Mouse (Mus musculus) embryo, embryonic 9.5 days (tissue): ENCODE measurements around the gene Colec11.

Experiments
- DNase-seq: peaks from one replicate; pipeline ENCODE4 v3.0.0-alpha.2; 2017; ENCODE audit errors: extremely low spot score

Gene Colec11

DNA sequence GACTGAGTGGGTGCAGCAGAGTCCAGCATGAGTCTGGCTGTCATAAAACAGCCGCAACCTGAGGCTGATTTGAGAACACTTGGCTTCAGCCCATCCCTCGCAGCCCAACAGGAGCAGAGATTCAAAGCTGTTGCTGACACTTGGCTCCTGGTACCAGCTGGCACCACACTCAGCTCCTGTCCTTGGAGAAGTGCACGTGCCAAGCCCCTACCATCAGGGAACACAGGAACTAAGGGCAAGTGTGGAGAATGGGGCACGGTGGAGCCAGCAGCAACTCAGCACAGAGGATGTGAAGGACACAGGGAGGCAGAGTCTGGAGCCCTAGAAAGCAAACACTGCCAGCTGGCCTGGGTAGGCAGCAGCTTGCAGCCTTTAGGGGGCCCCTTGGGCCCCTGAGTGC is 20.9 kb downstream of the Colec11 start:
- no peak for DNase-seq

DNA sequence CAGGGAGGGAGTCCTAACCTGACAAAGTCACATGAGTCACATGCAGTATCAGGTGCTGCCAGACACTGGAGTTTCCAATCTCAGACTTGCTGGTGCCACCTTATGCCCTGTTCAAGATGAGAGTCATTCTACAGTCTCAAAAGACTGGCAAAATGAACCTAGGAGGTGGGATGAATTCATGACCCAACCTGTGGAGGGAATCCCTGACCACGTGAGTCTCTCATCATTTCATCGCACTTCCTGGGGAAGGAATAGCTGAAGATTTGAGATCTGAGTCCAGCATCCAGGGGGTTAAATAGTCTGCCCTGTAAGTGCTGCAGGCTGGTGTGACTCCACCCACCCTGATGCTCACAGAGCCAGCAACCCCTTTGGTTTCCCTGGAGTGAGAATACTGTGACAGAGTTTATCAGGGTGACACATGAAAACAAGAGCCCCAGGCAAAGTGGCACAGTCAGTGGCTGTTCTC is 24.6 kb downstream of the Colec11 start:
- DNase-seq: no peak

- no peak for DNase-seq
These were observed 25.1 kb downstream of the Colec11 start for GRCm38 (mm10) chr12:28598110-28598509.

GRCm38 (mm10) chr12:28597699-28598098 is 25.5 kb downstream of the Colec11 start:
- no peak for DNase-seq

DNA sequence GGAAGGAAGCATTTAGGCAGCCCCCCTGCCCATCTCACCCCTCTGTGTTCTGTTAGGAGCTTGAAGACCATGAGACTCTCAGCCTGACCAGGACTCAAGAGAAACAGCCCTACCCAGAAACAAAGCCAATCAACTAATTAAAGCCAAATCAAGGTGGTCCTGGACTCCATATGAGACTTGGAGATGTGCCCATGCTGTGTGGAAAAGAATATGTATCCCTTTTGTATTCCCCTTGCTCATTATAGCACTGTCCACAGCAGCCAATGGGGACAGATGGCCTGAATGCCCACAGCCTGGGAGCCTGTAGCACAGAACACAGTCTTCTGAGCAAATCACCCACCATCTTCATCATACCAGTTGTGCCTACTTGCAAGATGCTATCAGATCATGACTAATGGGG is 26.3 kb downstream of the Colec11 start:
- no peak for DNase-seq

GRCm38 (mm10) chr12:28590428-28590827 is 32.7 kb downstream of the Colec11 start:
- DNase-seq: no peak

DNA sequence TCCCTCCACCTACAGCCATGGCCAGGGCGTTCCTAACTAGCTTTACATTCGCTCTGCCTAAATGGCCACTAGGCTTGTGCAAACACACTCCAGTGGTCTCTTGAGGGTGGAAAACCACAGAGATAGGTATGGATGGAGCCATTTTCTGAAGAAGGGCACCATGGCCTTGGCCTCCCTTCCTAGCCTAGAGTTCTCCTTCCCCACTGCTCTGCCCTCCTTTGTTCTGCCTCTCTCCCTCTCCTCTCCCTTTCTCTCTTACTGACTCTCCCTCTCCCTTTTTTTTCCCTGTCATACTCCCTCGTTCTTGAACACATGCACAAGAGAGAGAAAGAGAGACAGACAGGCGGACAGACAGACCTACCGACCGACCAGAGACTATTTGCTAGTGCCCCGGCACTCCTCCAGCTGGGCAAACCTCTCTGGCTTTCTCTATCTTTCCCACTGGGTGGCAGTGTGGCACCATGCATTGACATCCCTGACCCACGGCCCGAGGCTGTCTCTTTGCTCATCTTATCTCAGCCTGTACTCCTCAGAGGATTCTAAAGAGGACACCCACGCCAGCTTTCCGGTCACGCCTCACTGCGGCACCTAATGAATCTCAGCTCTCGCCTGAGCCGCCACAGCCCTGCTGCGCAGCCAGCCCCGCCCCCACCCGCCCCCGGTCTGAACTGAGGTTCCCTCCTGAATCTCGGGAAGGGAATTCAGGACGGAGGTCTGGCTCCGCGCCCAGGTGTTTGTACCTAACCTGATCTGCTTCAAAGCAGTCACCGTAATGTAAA is 33.9 kb downstream of the Colec11 start:
- peak; percentile 86 for DNase-seq

GRCm38 (mm10) chr12:28587949-28588348 is 35.2 kb downstream of the Colec11 start:
- DNase-seq: no peak

DNA sequence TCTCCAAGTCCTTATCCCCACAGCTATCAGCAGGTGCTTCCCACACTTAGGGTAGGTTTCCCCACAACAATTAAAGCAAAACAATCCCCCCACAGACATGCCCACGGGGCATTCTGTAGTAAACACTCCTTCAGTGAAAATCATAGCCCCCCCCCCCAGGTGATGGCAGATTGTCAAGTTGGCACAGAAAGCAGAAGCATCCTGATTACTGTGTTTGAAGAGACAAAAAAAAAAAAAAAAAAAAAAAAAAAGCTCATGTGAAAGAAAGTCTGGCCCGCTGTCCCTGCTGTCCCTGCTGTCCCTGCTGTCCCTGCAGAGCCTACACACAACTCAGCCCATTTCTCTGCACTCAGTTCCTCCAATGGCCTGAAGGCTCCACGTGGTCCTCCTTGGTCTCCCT is 39.1 kb downstream of the Colec11 start:
- no peak for DNase-seq

DNA sequence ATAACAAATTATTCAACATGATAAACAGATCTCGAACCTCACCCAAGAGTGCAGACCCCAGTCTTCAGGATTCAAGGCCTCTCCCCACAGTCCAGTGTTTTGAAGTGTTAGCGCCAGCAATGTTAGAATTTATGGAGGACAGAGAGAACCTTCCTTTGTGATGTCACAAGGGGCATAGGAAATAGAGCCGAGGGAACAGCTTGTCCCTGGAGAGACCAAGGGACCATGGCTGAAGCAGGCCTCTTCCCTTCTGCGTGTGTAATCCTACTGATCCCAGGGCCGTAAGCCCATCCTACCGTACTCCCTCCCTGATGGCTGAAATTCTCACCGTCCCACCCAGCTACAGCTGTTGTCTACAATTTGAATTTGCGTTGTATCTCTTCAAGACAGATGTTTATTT is 40.8 kb downstream of the Colec11 start, which contains the start of gene Allc:
Gene Allc (minus strand): TSS at position 101 of the 400 bp plus-strand sequence.
- DNase-seq: no peak

DNA sequence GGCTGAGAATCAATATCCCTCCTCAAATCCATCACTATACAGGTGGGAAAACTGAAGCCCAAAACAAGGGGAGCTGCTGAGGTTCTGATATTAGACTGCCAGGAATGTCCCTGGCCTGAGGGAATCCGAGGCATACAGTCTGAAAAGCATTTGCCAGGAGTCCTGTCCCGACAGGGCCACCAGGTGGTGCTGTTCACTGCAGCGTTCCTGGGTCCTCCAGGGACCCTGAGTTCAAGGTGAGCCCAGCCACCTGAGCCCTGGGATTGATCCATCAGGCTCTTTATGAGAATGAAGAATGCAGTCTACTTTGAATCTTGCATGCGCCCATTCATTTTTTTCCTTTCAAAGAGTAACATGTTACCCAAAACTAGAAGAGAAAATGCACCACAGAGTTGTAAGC is 44.0 kb downstream of the Colec11 start:
- peak; percentile 32 for DNase-seq

- DNase-seq: no peak
These were observed 45.0 kb downstream of the Colec11 start for GRCm38 (mm10) chr12:28578147-28578546.

GRCm38 (mm10) chr12:28575366-28576070 is 47.7 kb downstream of the Colec11 start:
- no peak for DNase-seq

GRCm38 (mm10) chr12:28572241-28572640 is 50.9 kb downstream of the Colec11 start:
- DNase-seq: no peak

GRCm38 (mm10) chr12:28552299-28552698 is 70.9 kb downstream of the Colec11 start, which contains the start of gene Dcdc2c:
Gene Dcdc2c (minus strand): TSS chr12:28552399.
- DNase-seq: no peak

GRCm38 (mm10) chr12:28551775-28552174 is 71.4 kb downstream of the Colec11 start:
- no peak for DNase-seq

DNA sequence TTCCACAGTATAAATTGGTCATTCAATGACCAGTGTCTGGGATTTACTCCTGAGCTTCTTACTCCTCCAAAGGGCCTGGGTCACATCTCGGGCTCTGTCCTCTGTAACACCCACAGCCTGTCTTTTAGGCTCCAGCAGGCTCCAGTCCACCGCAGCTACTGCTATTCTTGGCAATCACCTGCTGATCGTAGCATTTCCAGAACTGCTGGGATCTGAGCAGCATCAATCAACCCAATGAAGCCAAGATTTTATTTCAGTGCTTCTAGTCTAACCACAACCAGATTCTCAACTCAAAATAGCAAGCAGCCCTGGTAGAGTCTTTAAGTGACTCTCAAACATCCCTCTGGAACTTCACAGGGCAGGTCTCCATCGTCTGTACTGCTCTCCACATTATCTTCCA is 74.3 kb downstream of the Colec11 start:
- DNase-seq: no peak
